Mouse (Mus musculus) adrenal gland, postnatal 10 days (tissue): ENCODE results near the gene Gm8212. TPM values are rescaled to one million over a fixed set of nuclear protein-coding genes. Genes with fewer than 3 reads are reported as not detected.
"Not testable (repeated sequence)": the region's sequence is repeated elsewhere in the genome, so short reads cannot be mapped to it uniquely, and the experiment has no call there.

ENCODE experiments used
- DNase-seq: peaks from one replicate; pipeline ENCODE4 v3.0.0; 2021; ENCODE audit warnings: mixed read lengths
- long read RNA-seq, 2 experiments: library from polyadenylated mRNA; stranded (forward); transcript quantifications; one replicate each; pipeline ENCODE4 v2.0.0; 2021
- total RNA-seq, 2 experiments: library from RNA; stranded (reverse); gene quantifications; 2 replicates each; pipeline ENCODE4 v1.2.3; 2021

Gene Gm8212
- not detected for total RNA-seq
- long read RNA-seq, experiment 1: 0 reads
- long read RNA-seq, experiment 2: 0 reads

DNA sequence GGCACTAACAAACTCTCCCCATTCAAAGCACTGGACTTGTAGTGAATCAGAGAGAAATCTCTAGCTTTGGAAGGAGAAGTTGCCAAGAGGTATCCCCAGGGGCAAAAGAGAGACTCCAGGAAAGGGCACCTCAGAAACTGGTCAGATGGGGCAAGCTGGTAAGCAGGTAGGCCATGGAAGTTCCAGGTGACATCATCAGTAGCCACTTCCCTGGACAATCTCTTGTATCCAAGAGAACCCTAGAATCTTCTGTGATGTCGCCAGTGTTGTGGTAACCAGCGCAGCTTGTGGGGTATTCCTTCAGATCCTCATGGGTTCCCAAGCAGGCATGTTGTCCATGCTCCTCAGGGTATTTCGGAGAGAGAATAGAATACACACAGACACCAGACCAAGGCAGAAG lies at the start of gene Gm8212:
Gm8212 (plus strand) TSS at position 301 of the 400 bp plus-strand sequence.
- DNase-seq: not testable (repeated sequence)

DNA sequence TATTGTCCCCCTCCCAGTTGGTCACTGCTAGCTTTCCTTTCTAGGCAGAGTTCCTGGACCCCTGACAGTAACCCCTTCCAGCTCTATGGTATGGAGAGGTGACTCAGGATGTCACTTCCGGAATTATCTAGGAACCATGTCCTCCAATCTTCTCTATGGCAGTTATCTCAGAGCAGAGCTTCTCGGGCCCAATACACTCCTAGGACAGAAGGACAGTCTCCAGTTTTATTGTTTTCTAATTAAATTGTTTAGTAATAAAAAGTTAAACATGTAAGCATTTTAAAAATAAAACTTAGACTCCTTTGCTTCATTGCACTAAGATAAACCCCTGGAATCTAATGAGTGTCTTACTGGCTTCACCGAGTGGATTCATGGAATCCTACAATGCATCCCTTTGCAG lies 15.7 kb downstream of the Gm8212 start, which contains the start of gene 4930503E14Rik:
4930503E14Rik (minus strand) TSS at position 101 of the 400 bp plus-strand sequence.
- DNase-seq: not testable (repeated sequence)

DNA sequence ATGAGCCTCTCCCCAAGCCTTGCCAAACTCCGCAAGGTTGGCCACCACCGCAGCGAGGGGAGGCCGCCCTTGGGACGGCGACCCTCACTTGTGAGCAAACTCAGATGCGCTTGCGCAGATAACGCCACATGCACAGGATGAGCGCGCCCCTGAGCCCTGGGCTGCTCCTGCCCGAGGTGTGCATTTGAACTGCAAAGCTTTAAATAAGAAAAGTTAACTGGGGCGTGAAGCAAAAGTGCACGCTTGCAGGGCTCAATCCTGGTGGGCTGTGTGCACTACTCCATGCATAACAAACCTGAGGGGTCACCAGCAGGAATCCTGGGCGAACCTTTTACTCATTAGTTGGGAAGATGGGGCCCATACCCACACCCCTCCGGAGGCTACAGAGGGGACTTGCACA lies 50.6 kb downstream of the Gm8212 start:
- no peak for DNase-seq

Other genes starting within 250 kb of the Gm8212 start
- gene Ang5, start 240.6 kb upstream of the Gm8212 start, total RNA-seq: not detected
- not detected for gene Ang6, start 195.4 kb upstream of the Gm8212 start, total RNA-seq
- 1 to 10 TPM; 4.2 to 4.9 TPM for gene Ear2, start 95.0 kb upstream of the Gm8212 start, total RNA-seq
- not detected for gene Gm3327, start 73.8 kb upstream of the Gm8212 start, total RNA-seq
- gene 4930503E14Rik, start 15.6 kb downstream of the Gm8212 start, total RNA-seq: not detected
- gene Gm8220, start 87.9 kb downstream of the Gm8212 start, total RNA-seq: not detected
- not detected for gene Gm5930, start 140.9 kb downstream of the Gm8212 start, total RNA-seq
- gene Gm8229, start 167.7 kb downstream of the Gm8212 start, total RNA-seq: not detected
- not detected for gene Gm3371, start 213.0 kb downstream of the Gm8212 start, total RNA-seq
- gene Gm8232, start 236.0 kb downstream of the Gm8212 start, total RNA-seq: not detected